ENCODE assay signal across 10 mouse cellular contexts in the genomic region with DNA sequence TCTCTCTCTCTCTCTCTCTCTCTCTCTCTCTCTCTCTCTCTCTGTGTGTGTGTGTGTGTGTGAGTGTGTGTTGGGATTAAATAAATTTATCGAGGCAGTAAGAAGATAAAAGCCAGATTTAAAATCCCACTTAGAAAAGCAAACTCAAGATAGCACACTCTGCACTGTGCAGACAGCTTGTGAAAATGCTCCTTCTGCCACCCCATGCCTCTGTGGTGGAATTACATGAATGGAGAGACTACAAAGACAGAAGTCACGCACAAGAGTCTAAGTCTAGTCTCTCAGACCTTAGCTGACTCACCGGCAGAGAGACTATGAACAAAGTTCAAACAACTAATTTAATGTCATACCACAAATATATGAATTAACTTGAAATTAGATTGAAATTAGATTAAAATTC.
DNase-seq lines count a peak whose midpoint lies in the region; ATAC-seq and TF ChIP-seq lines count a peak whose summit lies in the region.
"Had no signal": no experiment of that assay in that cellular context is flagged by ENCODE, and none has a peak within 500 bp of the region (broad histone marks: within the 10 kb centered on the region; RNA-seq: fewer than 3 reads in every experiment).

No protein-coding gene starts in this region.

- H3K4me3 ChIP-seq in intestine, postnatal 0 days (ENCODE audit: low read depth, low read length): no peak overlapping the region
- H3K4me3 ChIP-seq in intestine, embryonic 16.5 days (ENCODE audit: low read length): no peak overlapping the region
- no peak overlapping the region for H3K4me3 ChIP-seq in midbrain, embryonic 14.5 days (replicated peaks; ENCODE audit: low read depth, low read length)
- no peak overlapping the region for H3K4me3 ChIP-seq in midbrain, embryonic 13.5 days (replicated peaks)
- H3K4me3 ChIP-seq in stomach, postnatal 0 days (ENCODE audit: low read depth, low read length): no peak overlapping the region
- H3K4me3 ChIP-seq: lung, embryonic 15.5 days had no signal

- no peak overlapping the region for H3K9ac ChIP-seq in intestine, postnatal 0 days (ENCODE audit: low read depth, low read length)
- H3K9ac ChIP-seq in intestine, embryonic 16.5 days (ENCODE audit: low read depth, low read length): no peak overlapping the region
- H3K9ac ChIP-seq in midbrain, embryonic 14.5 days (replicated peaks; ENCODE audit: low read length): no peak overlapping the region
- H3K9ac ChIP-seq in midbrain, embryonic 13.5 days (replicated peaks): no peak overlapping the region
- no peak overlapping the region for H3K9ac ChIP-seq in stomach, postnatal 0 days (ENCODE audit: low read length)
- H3K9ac ChIP-seq: lung, embryonic 15.5 days had no signal

- TF ChIP-seq EP300 in stomach, postnatal 0 days (optimal IDR thresholded peaks at IDR 0.05): no peak

- no peaks in the 10 kb centered on the region for H3K36me3 ChIP-seq in intestine, postnatal 0 days (ENCODE audit: control insufficient read depth, insufficient read depth)
- H3K36me3 ChIP-seq in intestine, embryonic 16.5 days (ENCODE audit: control insufficient read depth, insufficient read depth, low read length): no peaks in the 10 kb centered on the region
- no peaks in the 10 kb centered on the region for H3K36me3 ChIP-seq in midbrain, embryonic 14.5 days (ENCODE audit: control insufficient read depth, insufficient read depth, low read length)
- no peaks in the 10 kb centered on the region for H3K36me3 ChIP-seq in midbrain, embryonic 13.5 days
- no peaks in the 10 kb centered on the region for H3K36me3 ChIP-seq in stomach, postnatal 0 days (ENCODE audit: control insufficient read depth, insufficient read depth, low read length)
- H3K36me3 ChIP-seq: lung, embryonic 15.5 days had no signal

- 55% methylated on average over 3 of the region's 3 CpGs for WGBS in intestine, postnatal 0 days
- 73% methylated on average over 3 of the region's 3 CpGs for WGBS in intestine, embryonic 16.5 days
- WGBS in midbrain, embryonic 14.5 days: 74% methylated on average over 3 of the region's 3 CpGs
- WGBS in midbrain, embryonic 13.5 days: 69% methylated on average over 3 of the region's 3 CpGs
- WGBS in stomach, postnatal 0 days: 46% methylated on average over 3 of the region's 3 CpGs

- H3K4me2 ChIP-seq in intestine, postnatal 0 days (replicated peaks; ENCODE audit: low read depth): no peak overlapping the region
- H3K4me2 ChIP-seq in intestine, embryonic 16.5 days (ENCODE audit: low read depth, low read length): no peak overlapping the region
- H3K4me2 ChIP-seq in midbrain, embryonic 14.5 days (ENCODE audit: low read length): no peak overlapping the region
- no peak overlapping the region for H3K4me2 ChIP-seq in midbrain, embryonic 13.5 days (replicated peaks)
- no peak overlapping the region for H3K4me2 ChIP-seq in stomach, postnatal 0 days (replicated peaks; ENCODE audit: low read depth)
- H3K4me2 ChIP-seq: lung, embryonic 15.5 days had no signal

- no peaks in the 10 kb centered on the region for H3K27me3 ChIP-seq in intestine, postnatal 0 days (replicated peaks; ENCODE audit: control insufficient read depth, insufficient read depth, low read length)
- H3K27me3 ChIP-seq in intestine, embryonic 16.5 days (replicated peaks; ENCODE audit: control insufficient read depth, insufficient read depth, low read length): no peaks in the 10 kb centered on the region
- H3K27me3 ChIP-seq in midbrain, embryonic 14.5 days (ENCODE audit: control insufficient read depth, insufficient read depth, low read length): no peaks in the 10 kb centered on the region
- H3K27me3 ChIP-seq in midbrain, embryonic 13.5 days: no peaks in the 10 kb centered on the region
- no peaks in the 10 kb centered on the region for H3K27me3 ChIP-seq in stomach, postnatal 0 days (ENCODE audit: control insufficient read depth, insufficient read depth, low read length)
- H3K27me3 ChIP-seq: lung, embryonic 15.5 days had no signal

- peak; percentile 35 to 44 for DNase-seq in cerebellum, postnatal 14 days
- no peak for DNase-seq in cerebellum, postnatal 4 days (ENCODE audit: low spot score in 2 of 2)
- peak; percentile 23 for DNase-seq in midbrain, embryonic 14.5 days
- DNase-seq in stomach, postnatal 0 days (ENCODE audit: low spot score): no peak
- DNase-seq: cerebellum, adult 11-12 months had no signal

- no peaks in the 10 kb centered on the region for H3K9me3 ChIP-seq in intestine, postnatal 0 days (ENCODE audit: control insufficient read depth)
- H3K9me3 ChIP-seq in intestine, embryonic 16.5 days (ENCODE audit: control insufficient read depth, low read length): no peaks in the 10 kb centered on the region
- no peaks in the 10 kb centered on the region for H3K9me3 ChIP-seq in midbrain, embryonic 14.5 days (ENCODE audit: control insufficient read depth, low read length)
- no peaks in the 10 kb centered on the region for H3K9me3 ChIP-seq in midbrain, embryonic 13.5 days
- no peaks in the 10 kb centered on the region for H3K9me3 ChIP-seq in stomach, postnatal 0 days (ENCODE audit: control insufficient read depth, low read length)
- H3K9me3 ChIP-seq: lung, embryonic 15.5 days had no signal

- H3K27ac ChIP-seq in intestine, postnatal 0 days (ENCODE audit: low read depth, low read length): no peak overlapping the region
- H3K27ac ChIP-seq in intestine, embryonic 16.5 days (ENCODE audit: low read length): no peak overlapping the region
- H3K27ac ChIP-seq in midbrain, embryonic 14.5 days (replicated peaks; ENCODE audit: low read depth, low read length): no peak overlapping the region
- no peak overlapping the region for H3K27ac ChIP-seq in midbrain, embryonic 13.5 days
- H3K27ac ChIP-seq in stomach, postnatal 0 days (replicated peaks): no peak overlapping the region
- H3K27ac ChIP-seq: lung, embryonic 15.5 days had no signal

- H3K4me1 ChIP-seq in intestine, postnatal 0 days (replicated peaks; ENCODE audit: control insufficient read depth, insufficient read depth, low read length): no peaks in the 10 kb centered on the region
- no peaks in the 10 kb centered on the region for H3K4me1 ChIP-seq in intestine, embryonic 16.5 days (ENCODE audit: control insufficient read depth, insufficient read depth, low read length)
- H3K4me1 ChIP-seq in midbrain, embryonic 14.5 days (ENCODE audit: control insufficient read depth, insufficient read depth, low read length): no peaks in the 10 kb centered on the region
- H3K4me1 ChIP-seq in midbrain, embryonic 13.5 days (replicated peaks): no peaks in the 10 kb centered on the region
- no peaks in the 10 kb centered on the region for H3K4me1 ChIP-seq in stomach, postnatal 0 days (replicated peaks; ENCODE audit: control insufficient read depth, insufficient read depth)
- H3K4me1 ChIP-seq: lung, embryonic 15.5 days had no signal

- no peak for ATAC-seq in intestine, postnatal 0 days
- no peak for ATAC-seq in intestine, embryonic 16.5 days
- ATAC-seq in midbrain, embryonic 14.5 days (ENCODE audit: low FRiP score, low TSS enrichment): no peak
- no peak for ATAC-seq in midbrain, embryonic 13.5 days
- ATAC-seq in stomach, postnatal 0 days (ENCODE audit: low FRiP score, low TSS enrichment): no peak
- ATAC-seq in CD4-positive, CD25-positive, alpha-beta regulatory T cell, adult 4 months: no peak

- peak; percentile 54 for TF ChIP-seq CTCF in intestine, postnatal 0 days (IDR thresholded peaks at IDR 0.05; ENCODE audit: low read depth)
- peak; percentile 58 for TF ChIP-seq CTCF in stomach, postnatal 0 days (IDR thresholded peaks at IDR 0.05; ENCODE audit: low read depth)

Comparison
In these comparisons a context has a peak if more than half of its experiments do, and no peak if none do; other contexts are left out.
1. DNase-seq: peak in cerebellum, postnatal 14 days (2 of 2) and midbrain, embryonic 14.5 days (single experiment); none in cerebellum, postnatal 4 days (0 of 2) and stomach, postnatal 0 days (single experiment).